Mouse (Mus musculus) olfactory bulb, adult 2 months (tissue): Measurements from ENCODE around the gene Ppm1d.

Experiments used
- CTCF ChIP-seq: fragments of 200-500 bp; IDR thresholded peaks from 2 replicates; pipeline ENCODE4 v1.5.1; 2012; ENCODE audit warnings: low read depth, mild to moderate bottlenecking, low read length, moderate library complexity; ENCODE audit not compliant: insufficient read depth
- POLR2A ChIP-seq: fragments of 200-500 bp; IDR thresholded peaks from 2 replicates; pipeline ENCODE4 v1.6.1; 2012; ENCODE audit warnings: mild to moderate bottlenecking, low read depth, low read length, moderate library complexity; ENCODE audit not compliant: insufficient read depth

- TF ChIP-seq CTCF (no peak), POLR2A (no peak)
These were observed 35.9 kb upstream of the Ppm1d start for GRCm38 (mm10) chr11:85275151-85275550.
